Mouse (Mus musculus) MN1 (cell line): ENCODE measurements around the gene Acer2.
A peak's percentile ranks its signal among the peaks of the same experiment; 100 is the strongest.

Experiments
- DNase-seq: peaks from one replicate; pipeline ENCODE4 v3.0.0-alpha.2; 2016; ENCODE audit warnings: low spot score

Acer2 gene

GRCm38 (mm10) chr4:86957576-86958411, 83.6 kb downstream of the Acer2 start:
- peak; percentile 68 for DNase-seq

DNA sequence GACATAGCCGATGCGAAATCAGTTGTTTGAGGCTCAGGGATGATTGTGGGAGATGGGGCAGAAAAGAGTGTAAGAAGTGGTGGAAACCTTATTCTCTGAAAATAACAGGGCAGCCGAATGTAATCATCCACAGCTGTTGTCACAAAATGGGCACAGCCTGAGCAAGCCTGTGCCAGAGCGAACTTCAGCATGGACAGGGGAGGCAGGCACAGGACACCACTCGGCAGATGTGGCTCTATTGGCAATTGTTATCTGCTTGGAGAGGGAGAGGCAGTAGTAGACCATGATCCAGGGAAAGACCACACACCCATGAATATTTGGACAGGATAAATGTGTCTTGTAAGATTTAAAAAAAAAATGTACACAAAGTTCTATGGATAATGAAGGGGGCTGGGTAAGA, 103.1 kb downstream of the Acer2 start:
- DNase-seq = no peak
